8 mouse cellular contexts compared by ENCODE assay signal in the genomic region with DNA sequence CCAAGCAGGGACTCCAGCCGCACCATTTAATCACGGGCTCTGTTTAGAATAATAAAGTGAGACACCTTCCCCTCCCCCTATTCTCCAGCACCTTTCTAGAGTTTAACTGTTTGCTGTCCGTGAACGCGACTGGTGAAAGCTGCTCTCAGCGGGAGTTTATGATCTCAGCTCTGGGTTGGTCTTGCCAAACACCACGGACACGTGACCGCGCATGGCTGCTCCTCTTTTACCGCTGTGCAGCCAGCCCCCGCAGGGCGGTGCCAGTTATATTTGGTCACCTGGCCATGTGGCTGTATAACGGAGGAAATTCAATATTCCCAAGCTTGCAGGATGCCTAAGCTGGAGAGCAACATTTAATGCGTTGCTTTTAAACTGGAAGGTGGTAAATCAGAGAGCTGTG. TPM values are rescaled to one million over a fixed set of nuclear protein-coding genes. Genes with fewer than 3 reads are reported as not detected.
DNase-seq lines count a peak whose midpoint lies in the region; ATAC-seq and TF ChIP-seq lines count a peak whose summit lies in the region.

A gene (minus strand): TSS at position 222 of the 400 bp plus-strand sequence.

- peak within 1 kb of the TSS; percentile 57 for H3K4me3 ChIP-seq in hindbrain, embryonic 10.5 days
- H3K4me3 ChIP-seq in lung, embryonic 14.5 days (ENCODE audit: low read depth, low read length) = peak within 1 kb of the TSS; percentile 33
- peak within 1 kb of the TSS; percentile 49 for H3K4me3 ChIP-seq in olfactory bulb, adult 2 months (ENCODE audit: insufficient read depth, low read depth, low read length)

- H3K4me2 ChIP-seq in lung, embryonic 14.5 days = peak within 1 kb of the TSS; percentile 71

- H3K27me3 ChIP-seq in hindbrain, embryonic 10.5 days (ENCODE audit: insufficient read depth, poor library complexity, severe bottlenecking) = no peaks in the 10 kb centered on the region
- no peaks in the 10 kb centered on the region for H3K27me3 ChIP-seq in lung, embryonic 14.5 days (ENCODE audit: insufficient read depth, low read length)

- no peaks in the 10 kb centered on the region for H3K36me3 ChIP-seq in hindbrain, embryonic 10.5 days
- no peaks in the 10 kb centered on the region for H3K36me3 ChIP-seq in lung, embryonic 14.5 days (ENCODE audit: insufficient read depth)

- peak; percentile 15; the same call in 1 of the 2 replicates for TF ChIP-seq POLR2A in olfactory bulb, adult 2 months (IDR thresholded peaks at IDR 0.05; ENCODE audit: insufficient read depth, low read depth, low read length)

- H3K4me1 ChIP-seq in hindbrain, embryonic 10.5 days (replicated peaks) = peaks cover 21% of the 10 kb centered on the region
- no peaks in the 10 kb centered on the region for H3K4me1 ChIP-seq in lung, embryonic 14.5 days (ENCODE audit: insufficient read depth)
- H3K4me1 ChIP-seq in olfactory bulb, adult 2 months (ENCODE audit: control insufficient read depth, insufficient read depth, low read length) = peaks cover 3% of the 10 kb centered on the region; the same call in 1 of the 2 replicates

- no peaks in the 10 kb centered on the region for H3K9me3 ChIP-seq in hindbrain, embryonic 10.5 days
- H3K9me3 ChIP-seq in lung, embryonic 14.5 days (ENCODE audit: low read depth, low read length) = no peaks in the 10 kb centered on the region

- no peak for TF ChIP-seq CTCF in lung, embryonic 14.5 days (IDR thresholded peaks at IDR 0.05; ENCODE audit: low read depth)
- no peak for TF ChIP-seq CTCF in olfactory bulb, adult 2 months (IDR thresholded peaks at IDR 0.05; ENCODE audit: insufficient read depth, low read depth, low read length)

- DNase-seq in R1 (ENCODE audit: low read depth, low spot score) = peak; percentile 81
- peak; percentile 95 for DNase-seq in cerebellum, adult 9-10 months
- peak; percentile 75 to 83 for DNase-seq in frontal cortex, postnatal 10 days (ENCODE audit: low spot score in 2 of 2)
- DNase-seq in hindbrain, embryonic 10.5 days (ENCODE audit: low spot score) = peak; percentile 78
- DNase-seq in layer of hippocampus, adult 9-10 months (ENCODE audit: low spot score) = peak; percentile 55
- DNase-seq in lung, embryonic 14.5 days = peak; percentile 85
- DNase-seq in c-Kit-positive CD71-positive TER-119-positive erythroid progenitor cells, embryonic 14.5 days (ENCODE audit: low spot score) = no peak

- peak within 1 kb of the TSS; percentile 33 for H3K9ac ChIP-seq in lung, embryonic 14.5 days

- peak; percentile 96 for ATAC-seq in lung, embryonic 14.5 days (ENCODE audit: insufficient read depth)

- under 1% methylated on average over 15 of the region's 15 CpGs for WGBS in hindbrain, embryonic 10.5 days
- under 1% methylated on average over 15 of the region's 15 CpGs for WGBS in lung, embryonic 14.5 days
- WGBS in olfactory bulb, adult 2 months = under 1% methylated on average over 15 of the region's 15 CpGs

- peak within 1 kb of the TSS; percentile 77 for H3K27ac ChIP-seq in hindbrain, embryonic 10.5 days
- H3K27ac ChIP-seq in lung, embryonic 14.5 days (ENCODE audit: low read depth) = peak within 1 kb of the TSS; percentile 13; the same call in 1 of the 2 replicates
- H3K27ac ChIP-seq in olfactory bulb, adult 2 months (ENCODE audit: insufficient read depth, low read depth, low read length) = no peak within 1 kb of the TSS

RNA-seq across cellular contexts. Expression of the gene that starts here (rescaled TPM):
- 0.10 and 0.25 TPM in 2 replicates for polyA plus RNA-seq in hindbrain, embryonic 10.5 days (2016; fragmentation: Nextera tagmentation; extraction: Ambion mirVana)
- 0.53 and 1.0 TPM in 2 replicates for polyA plus RNA-seq in lung, embryonic 14.5 days (2014; fragmentation: Nextera tagmentation; extraction: Ambion mirVana)
- not detected in 2 replicates for polyA plus RNA-seq in olfactory bulb, adult 2 months (2012; ENCODE audit: insufficient read depth, insufficient read length, low replicate concordance, missing spikeins)

Comparison
In these comparisons a context has a peak if more than half of its experiments do, and no peak if none do; other contexts are left out.
1. Peak in DNase-seq, H3K4me3 ChIP-seq and H3K27ac ChIP-seq in hindbrain, embryonic 10.5 days; RNA of the gene not detected or under 1 TPM.